18 mouse cellular contexts compared by ENCODE assay signal in genomic region chr9:118563356-118563755, GRCm38 (mm10). TPM values are rescaled to one million over a fixed set of nuclear protein-coding genes. Genes with fewer than 3 reads are reported as not detected.
DNase-seq lines count a peak whose midpoint lies in the region.
"Had no signal": no experiment of that assay in that cellular context is flagged by ENCODE, and none has a peak within 500 bp of the region (broad histone marks: within the 10 kb centered on the region; RNA-seq: fewer than 3 reads in every experiment).

No protein-coding gene starts in this region.

- peaks cover 99% of the 10 kb centered on the region for H3K36me3 ChIP-seq in heart, embryonic 10.5 days

- WGBS in heart, embryonic 10.5 days: 95% methylated on average over 11 of the region's 11 CpGs

- H3K4me3 ChIP-seq in heart, embryonic 10.5 days: no peak overlapping the region

- DNase-seq in heart, adult 11 months: peak; percentile 90
- DNase-seq in heart, adult 18-20 months: no peak
- peak; percentile 64 for DNase-seq in heart, embryonic 10.5 days (ENCODE audit: low spot score)
- DNase-seq in heart, postnatal 14 days: no peak
- DNase-seq: adrenal gland, adult 2 months; adrenal gland, adult 8-10 months; adrenal gland, postnatal 10 days; adrenal gland, postnatal 14 days; adrenal gland, postnatal 25 days; adrenal gland, postnatal 36 days; B cell, adult 2 months; cerebellum, adult 11 months; cerebellum, adult 11-12 months; cerebellum, adult 18-20 months had no signal

- H3K4me1 ChIP-seq in heart, embryonic 10.5 days: no peaks in the 10 kb centered on the region

- H3K27ac ChIP-seq in heart, embryonic 10.5 days: no peak overlapping the region

- no peaks in the 10 kb centered on the region for H3K27me3 ChIP-seq in heart, embryonic 10.5 days (ENCODE audit: insufficient read depth, poor library complexity, severe bottlenecking)
- H3K27me3 ChIP-seq: CH12.LX, Patski had no signal

- no peaks in the 10 kb centered on the region for H3K9me3 ChIP-seq in heart, embryonic 10.5 days
- H3K9me3 ChIP-seq: G1E had no signal

- intact Hi-C loops in heart, postnatal 14 days (cut with DNase I): no loop called here

RNA-seq across cellular contexts. Expression of gene Itga9, which starts 43.1 kb away (rescaled TPM):
- total RNA-seq in heart, adult 18-20 months (2021): 10 to 100 TPM; 35.0 to 36.2 TPM
- polyA plus RNA-seq in heart, embryonic 10.5 days (2016; fragmentation: Nextera tagmentation; extraction: Ambion mirVana): 8.3 and 8.9 TPM in 2 replicates
- 10 to 100 TPM; 74.4 to 88.1 TPM for total RNA-seq in heart, postnatal 14 days (2021)
- total RNA-seq: CH12.LX had no signal
- polyA plus RNA-seq: C2C12, G1E had no signal

RNA-seq across cellular contexts. Expression of gene Golga4, which starts 57.3 kb away (rescaled TPM):
- 100 to 1,000 TPM; 383 to 397 TPM for total RNA-seq in heart, adult 18-20 months (2021)
- 55.0 and 60.0 TPM in 2 replicates for polyA plus RNA-seq in heart, embryonic 10.5 days (2016; fragmentation: Nextera tagmentation; extraction: Ambion mirVana)
- total RNA-seq in heart, postnatal 14 days (2021): 100 to 1,000 TPM; 180 to 187 TPM

Comparison
In these comparisons a context has a peak if more than half of its experiments do, and no peak if none do; other contexts are left out.
1. DNase-seq: peak in heart, adult 11 months (single experiment) and heart, embryonic 10.5 days (single experiment); none in heart, adult 18-20 months (0 of 2) and heart, postnatal 14 days (0 of 2).